Mouse (Mus musculus) cerebellum, postnatal 4 days (tissue): Measurements from ENCODE around the gene Ddx19a.
"Not testable (repeated sequence)": the region's sequence is repeated elsewhere in the genome, so short reads cannot be mapped to it uniquely, and the experiment has no call there.

Experiments
- DNase-seq, 2 experiments: peaks; one replicate each; pipeline ENCODE4 v3.0.0; 2022; ENCODE audit warnings: low spot score in 2 of 2, mixed read lengths in 1 of 2

The Ddx19a gene

DNA sequence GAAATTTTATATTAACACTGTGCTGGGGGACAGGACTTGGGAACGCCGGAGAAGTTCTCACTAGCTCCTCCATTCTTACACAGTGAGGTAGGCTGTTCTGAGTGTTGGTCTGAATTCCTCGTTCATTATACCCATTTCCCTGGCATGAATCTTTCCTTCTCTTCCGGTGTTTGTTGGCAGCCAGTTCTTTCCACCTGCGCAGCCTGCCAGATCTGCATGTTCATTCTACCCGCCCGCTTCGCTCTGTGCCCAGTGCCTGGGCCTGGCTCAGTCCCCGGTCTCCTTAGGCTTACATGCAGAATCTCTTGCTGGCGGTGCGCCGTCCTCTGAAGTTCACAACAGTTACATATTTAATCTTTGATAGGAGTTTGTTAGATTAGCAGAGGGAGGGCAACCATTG lies 61.4 kb downstream of the Ddx19a start:
- no peak for DNase-seq

DNA sequence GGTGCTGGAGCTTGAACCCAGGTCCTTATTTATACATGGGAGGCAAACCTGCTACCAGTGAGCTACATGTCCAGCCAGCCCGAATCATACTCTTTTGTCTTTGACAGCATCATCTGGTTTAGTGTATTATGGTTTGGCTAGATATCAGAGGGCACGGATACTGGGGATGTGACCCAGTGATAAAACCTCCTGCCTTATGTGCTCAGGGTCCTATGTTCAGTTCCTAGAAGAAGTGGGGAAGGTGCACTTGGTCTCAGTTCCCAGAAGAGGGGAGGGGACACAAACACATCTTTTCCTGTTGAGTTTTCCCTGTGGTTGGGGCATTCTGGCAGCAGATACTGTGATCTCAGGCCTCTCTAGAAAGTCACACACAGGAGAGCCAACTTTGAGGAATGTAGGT lies 64.3 kb downstream of the Ddx19a start:
- DNase-seq: no peak

DNA sequence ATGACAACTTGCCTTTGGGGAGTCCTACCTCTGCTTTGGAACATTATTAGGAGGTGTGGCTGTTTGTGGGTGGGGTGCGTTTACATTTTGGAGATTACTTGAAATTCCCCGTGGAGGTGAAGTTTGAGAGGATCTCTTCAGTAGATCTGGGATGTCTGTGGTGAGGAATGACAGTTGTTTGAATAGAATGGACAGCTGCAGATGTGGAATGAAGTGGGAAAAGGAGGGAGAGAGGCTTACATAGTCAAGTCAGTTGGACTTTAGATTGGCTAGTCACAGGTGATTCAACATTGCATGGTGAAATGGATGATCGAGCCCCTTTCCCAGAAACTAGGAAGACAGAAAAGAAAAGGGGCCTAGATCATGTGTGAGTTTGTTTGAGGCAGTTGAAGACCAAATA lies 65.2 kb downstream of the Ddx19a start:
- no peak for DNase-seq

DNA sequence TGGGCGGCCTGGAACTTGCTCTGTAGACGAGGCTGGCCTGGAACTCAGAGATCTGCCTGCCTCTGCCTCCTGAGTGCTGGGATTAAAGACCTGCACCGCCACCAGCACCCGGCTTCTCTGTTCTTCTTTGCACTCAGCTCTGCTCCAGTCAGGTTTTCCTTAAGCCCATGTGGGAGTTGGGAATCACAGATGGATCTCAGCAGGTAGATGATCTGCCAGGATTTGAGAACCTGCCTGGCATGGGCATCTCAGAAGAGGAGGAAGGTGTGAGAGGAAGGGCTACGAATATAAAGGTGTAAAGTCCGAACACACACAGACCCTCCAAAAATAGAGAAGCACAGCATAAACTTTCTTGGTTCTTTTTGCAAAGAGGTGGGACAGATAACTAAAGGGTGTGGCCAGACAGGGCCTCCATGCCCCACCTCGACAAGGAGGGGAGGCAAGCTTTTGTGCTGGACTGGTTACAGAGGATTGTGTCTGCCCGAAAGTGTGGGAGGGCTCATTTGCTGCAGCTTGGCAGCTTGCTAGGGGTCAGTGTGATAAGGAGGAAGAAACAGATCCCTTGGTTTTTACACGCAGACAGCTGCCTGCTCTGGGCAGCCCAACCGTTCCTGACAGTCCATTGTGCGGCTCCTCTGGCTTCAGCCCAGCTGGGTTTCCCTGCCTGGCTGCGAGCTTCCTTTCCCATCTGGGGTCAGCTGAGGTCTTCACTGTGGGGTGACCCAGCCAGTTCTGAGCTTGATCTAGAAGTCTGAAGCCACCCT lies 66.2 kb downstream of the Ddx19a start:
- DNase-seq: no peak

DNA sequence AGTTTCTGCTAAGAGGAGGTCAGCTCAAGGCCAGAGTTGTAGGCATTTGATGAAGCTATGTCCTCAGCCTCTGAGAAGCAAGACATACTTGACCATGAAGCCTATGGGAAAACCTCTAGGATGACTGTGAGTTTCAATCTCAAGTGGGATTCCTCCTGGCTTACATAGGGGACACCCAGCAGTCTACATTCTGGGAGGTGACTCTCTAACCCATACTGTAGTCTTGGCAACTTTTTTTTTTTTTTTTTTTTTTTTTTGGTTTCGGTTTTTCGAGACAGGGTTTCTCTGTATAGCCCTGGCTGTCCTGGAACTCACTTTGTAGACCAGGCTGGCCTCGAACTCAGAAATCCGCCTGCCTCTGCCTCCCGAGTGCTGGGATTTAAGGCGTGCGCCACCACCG lies 67.9 kb downstream of the Ddx19a start:
- not testable (repeated sequence) for DNase-seq

DNA sequence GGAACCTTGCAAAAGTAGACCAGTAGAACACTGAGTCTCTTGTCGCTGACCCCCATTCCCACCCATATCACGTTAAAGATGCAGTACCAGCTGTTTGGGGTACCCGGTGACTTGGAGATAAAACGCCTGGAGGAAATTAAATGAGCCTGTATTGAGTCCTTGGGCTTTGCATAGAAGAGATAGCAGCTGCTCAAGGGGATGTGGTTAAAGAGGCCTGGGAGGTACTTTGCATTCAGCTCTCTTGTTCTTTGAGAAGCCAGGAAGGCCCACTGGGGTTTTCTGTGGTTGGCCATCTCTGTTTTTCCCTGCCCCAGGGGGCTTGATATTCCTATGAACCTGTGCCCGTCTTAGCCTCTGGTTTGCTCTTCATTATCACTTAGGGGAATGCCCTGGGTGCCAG lies 68.5 kb downstream of the Ddx19a start:
- DNase-seq: no peak

DNA sequence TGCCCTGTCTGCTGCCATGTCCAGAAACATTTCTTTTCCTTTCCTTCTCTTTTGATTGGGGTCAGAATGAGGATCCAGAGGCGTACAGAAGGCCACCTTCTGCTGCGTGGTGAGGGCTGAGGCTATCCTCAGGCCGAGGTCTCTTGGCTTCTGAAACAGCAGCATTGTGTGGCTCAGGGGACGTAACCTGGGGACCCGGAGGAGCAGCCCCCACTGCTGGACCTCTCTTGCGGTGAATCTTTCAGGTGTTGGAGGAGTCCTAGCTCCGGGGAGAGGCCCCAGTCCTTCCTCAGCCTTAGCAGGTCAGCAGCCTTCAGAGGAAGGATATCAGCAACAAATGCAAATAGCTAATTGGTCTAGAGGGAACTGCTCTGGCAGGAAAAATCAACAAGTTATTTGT lies 69.2 kb downstream of the Ddx19a start:
- DNase-seq: no peak

DNA sequence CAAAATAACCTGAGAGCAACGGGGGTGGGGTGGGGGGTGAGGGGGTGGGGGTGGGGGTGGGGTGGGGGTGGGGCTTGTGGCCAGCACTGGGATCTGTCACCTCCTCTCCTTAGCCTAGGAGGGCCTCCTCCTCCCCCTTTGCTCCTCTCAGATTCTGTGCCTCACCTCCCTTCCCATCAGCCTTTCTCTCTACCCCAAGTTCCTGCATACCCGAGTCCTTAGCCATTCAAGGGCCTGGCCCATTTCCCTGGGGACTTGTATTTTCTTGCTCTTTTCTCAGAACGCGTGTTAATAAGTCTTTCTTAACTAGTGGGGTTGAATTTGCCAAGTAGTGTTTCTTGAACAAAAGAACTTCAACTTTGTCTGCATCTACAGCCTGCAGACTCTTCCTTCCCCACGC lies 70.9 kb downstream of the Ddx19a start:
- no peak for DNase-seq

DNA sequence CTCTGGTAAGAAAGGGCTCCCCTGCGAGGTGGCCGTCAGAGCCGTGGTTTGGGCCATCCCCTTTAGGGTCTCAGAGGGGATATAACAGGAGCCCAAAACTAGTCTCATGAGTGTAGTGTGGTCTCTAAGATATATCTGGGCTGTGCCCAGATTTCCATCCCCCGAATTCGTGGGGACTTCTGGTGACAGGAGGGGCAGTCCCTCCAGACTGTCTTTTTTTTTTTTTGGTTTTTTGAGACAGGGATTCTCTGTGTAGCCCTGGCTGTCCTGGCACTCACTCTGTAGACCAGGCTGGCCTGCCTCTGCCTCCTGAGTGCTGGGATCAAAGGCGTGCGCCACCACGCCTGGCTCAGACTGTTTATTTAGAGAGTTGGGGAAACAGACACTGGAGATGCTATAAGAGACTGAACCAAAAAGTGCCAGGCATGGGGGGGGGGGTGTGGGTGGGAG lies 71.9 kb downstream of the Ddx19a start:
- DNase-seq: no peak
